Mouse (Mus musculus): ENCODE data around the gene Acacb. TPM values are rescaled to one million over a fixed set of nuclear protein-coding genes. Genes with fewer than 3 reads are reported as not detected.
A peak's percentile ranks its signal among the peaks of the same experiment; 100 is the strongest.

The Acacb gene
- total RNA-seq, 2 experiments from 2014 or later, result 0.02 to 0.07 TPM

DNA sequence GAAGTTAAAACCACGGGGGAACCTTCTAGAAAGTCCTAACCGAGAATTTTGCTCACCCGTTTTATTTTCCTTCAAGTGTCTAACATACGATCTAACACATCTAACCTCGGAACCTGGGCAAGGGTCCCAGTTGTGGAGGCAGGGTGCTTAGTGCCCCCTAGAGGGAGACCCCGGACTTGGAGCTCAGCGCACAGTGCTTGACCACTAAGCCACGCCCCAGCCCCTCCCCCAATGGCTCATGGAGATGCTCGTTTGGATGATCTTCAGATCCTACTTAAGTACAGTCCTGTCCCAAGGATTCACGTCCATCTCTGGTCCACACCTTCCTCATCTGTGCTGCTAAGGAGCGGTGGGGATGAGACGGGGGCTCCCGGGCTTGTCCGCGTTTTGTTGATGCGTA is 28.3 kb downstream of the Acacb start:
- no peak for ATAC-seq (ENCODE audit: poor library complexity, severe bottlenecking)

DNA sequence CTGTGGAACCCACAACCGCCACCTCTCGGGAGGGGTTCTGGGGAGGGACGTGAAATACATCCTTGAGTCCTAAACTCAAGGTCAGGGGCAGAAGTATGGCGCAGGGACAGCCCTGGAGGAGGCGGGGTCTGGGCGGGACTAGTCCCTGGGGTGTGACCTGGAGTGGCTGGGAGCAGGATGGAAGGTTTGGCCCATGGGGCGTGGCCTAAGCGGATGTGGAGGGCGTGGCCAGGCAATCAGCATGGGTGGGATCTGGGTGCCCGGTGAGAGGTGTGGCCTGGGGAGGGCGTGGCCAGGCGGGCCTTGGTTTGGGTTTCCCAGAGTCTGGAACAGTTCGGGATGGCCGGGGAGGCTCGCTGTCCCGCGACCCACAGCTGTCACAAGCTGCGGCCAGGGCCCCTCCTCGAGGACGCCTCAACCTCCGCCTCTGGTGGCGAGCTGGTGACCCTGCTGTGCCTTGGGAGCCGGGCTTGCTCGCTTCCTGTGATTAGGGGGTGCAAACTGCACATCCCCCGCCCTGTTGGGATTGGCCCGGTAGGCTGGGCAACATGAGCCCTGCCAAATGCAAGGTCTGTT is 29.3 kb downstream of the Acacb start:
- ATAC-seq (ENCODE audit: poor library complexity, severe bottlenecking), result peak; percentile 94

DNA sequence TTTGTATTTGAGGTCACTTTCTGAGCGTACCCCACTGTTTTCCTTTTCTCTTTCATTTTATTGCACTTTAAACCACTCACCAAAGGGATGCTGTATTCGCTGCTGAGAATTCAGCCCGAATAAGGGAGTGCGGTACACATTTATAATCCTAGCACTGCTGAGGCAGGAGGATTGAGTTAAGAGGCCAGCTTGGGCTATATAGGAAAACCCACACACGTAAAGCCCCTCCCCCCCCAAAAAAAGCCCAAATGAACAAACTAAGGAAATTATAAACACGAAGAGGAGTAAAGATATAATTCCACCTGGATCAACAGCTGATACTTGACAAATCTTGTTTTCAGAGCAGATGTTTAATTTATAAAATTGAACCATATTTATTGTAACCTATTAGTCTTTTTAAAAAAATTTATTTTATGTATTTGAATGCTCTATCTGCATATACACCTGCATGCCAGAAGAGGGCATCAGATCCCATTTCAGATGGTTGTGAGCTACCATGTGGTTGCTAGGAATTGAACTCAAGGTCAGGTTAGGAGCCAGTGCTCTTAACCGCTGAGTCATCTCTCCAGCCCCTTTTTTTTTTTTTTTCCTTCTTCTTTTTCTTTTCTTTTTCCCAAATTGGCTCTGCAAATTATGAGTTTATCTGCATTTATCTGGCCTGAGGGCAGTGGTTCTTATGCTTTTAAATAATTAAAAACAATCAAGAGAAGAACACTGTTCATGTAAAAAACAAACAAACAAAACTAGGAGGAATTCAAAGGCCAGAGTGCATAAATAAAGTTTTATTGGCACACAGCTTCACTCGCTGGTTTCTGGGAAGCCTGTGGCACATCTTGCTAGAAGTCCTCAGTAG is 30.4 kb downstream of the Acacb start:
- ATAC-seq (ENCODE audit: poor library complexity, severe bottlenecking), result no peak

DNA sequence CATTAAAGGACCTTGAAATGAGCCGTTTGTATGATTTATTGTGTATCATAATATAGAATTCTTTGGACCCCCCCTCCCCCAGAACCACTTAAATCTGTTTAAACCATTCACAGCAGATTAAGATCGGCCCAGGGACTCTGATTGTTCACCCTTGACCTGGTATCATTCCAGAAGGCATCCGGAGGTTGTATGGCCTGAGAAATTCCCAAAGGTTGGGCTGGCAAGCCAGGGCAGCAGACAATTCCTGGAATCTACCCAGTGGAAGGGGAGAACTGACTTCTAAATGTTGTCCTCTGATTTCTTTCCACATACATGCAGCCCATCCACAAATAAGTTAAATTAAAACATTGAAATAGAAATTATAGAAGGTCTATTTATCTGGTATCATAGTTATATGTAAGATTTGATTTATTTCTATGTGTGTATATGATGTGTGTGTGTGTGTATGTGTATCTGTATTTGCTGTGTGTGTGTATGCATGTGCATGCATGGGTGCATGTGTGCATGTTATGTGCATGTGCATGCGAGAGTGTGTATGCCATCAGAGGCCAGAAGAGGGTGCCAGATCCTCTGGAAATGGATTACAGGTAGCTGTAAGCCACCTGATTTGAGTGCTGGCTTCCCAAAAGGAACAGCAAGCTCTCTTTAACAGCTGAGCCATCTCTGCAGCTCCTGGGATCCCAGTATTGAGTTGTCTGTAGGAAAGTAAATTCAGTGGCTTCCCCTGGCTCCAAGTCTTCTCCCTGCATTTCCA is 31.8 kb downstream of the Acacb start:
- no peak for ATAC-seq (ENCODE audit: poor library complexity, severe bottlenecking)

DNA sequence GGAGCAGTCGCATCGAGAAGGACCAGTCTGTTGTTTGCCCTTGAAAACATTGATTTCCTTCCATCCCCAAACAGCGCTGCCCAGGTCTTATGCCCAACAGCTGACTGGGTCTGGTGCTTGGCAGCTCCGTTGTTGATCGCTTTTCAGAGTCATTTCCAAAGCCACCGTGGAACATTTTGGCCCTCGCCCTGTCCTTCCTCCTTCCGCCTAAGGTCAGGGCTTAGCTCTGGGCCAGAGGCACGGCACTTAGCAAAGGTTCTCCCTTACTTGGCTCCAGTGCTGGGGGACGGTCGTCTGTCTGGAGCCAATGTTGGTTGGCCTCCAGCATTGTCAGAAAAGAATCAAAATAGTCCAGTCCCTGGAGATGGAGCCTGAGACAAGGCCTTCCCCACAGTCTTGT is 33.2 kb downstream of the Acacb start:
- ATAC-seq (ENCODE audit: poor library complexity, severe bottlenecking), result no peak

DNA sequence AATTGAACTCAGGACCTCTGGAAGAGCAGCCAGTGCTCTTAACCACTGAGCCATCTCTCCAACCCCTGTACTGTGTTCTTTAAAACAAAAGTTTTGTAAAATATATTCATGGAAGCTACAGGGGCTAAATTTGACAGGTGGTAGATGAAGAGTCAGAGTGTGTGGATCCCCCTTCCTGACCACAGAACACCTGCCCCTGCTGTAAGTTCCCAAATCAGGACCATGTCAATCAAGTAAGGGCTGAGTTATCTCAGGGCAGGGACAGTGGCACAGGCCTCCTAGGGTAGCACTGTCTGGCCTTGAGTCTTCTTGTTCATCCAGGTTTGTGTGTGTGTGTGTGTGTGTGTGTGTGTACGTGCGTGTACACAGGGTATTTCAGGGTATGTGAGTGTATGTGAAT is 37.2 kb downstream of the Acacb start:
- ATAC-seq (ENCODE audit: poor library complexity, severe bottlenecking), result no peak

DNA sequence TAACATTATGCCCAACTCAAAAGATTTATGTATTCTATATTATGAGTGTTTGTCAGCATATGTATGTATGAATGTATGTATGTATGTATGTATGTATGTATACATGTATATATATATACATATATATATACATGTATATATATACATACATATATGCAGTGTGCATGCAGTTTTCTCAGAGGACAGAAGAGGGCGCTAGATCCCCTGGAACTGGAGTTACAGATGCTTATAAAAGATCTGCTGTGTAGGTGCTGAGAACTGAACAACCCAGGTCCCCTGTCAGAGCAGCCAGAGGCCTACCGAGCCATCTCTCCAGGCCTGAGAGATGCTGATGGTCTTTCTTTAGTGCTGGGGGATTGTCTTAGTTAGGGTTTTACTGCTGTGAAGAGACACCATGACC is 40.8 kb downstream of the Acacb start:
- ATAC-seq (ENCODE audit: poor library complexity, severe bottlenecking), result no peak

DNA sequence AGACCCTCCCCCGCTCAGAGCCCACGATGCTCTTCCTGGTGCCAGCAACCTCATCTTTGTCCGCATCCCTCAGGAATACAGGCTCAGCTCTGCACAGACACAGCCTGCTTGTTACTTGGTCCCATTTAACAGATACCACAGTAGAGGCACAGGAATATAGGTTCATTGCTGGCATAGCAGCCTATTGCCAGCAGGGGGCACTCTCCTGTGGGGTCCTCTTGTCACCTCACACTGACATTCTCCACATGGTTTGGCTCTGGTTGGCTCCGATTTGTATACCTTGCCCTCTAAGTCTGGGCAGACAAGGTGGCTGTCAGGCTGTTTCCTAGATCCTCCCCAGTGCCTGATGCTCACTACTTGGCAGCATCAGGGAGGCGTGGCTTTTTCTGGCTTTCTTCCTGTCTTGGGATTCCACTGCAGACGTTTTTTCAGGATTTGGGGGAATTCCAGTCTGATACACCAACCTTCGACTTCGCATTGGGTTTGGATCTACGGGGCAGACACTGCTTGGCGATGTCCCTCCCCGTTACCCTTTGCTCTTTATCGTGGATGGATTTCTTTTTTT is 42.6 kb downstream of the Acacb start:
- no peak for ATAC-seq (ENCODE audit: poor library complexity, severe bottlenecking)

DNA sequence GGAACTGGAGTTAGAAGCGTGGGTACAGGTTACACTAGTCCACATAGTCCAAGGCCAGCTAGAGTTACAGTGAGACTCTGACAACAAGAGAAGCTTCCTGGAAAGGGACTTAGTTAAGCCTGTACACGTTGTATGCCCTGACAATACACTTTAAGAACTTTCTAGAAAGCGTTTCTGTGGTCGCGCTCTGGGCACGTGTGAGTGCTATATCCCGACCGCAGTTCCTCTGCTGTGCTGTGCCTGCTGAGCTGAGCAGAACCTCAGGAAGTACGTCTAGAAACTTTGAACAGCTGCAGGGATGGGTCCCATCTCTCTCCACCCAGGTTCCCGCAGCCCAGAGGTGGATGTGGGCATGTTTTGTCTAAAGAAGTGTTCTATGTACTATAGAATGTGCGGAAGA is 47.8 kb downstream of the Acacb start:
- ATAC-seq (ENCODE audit: poor library complexity, severe bottlenecking), result no peak

DNA sequence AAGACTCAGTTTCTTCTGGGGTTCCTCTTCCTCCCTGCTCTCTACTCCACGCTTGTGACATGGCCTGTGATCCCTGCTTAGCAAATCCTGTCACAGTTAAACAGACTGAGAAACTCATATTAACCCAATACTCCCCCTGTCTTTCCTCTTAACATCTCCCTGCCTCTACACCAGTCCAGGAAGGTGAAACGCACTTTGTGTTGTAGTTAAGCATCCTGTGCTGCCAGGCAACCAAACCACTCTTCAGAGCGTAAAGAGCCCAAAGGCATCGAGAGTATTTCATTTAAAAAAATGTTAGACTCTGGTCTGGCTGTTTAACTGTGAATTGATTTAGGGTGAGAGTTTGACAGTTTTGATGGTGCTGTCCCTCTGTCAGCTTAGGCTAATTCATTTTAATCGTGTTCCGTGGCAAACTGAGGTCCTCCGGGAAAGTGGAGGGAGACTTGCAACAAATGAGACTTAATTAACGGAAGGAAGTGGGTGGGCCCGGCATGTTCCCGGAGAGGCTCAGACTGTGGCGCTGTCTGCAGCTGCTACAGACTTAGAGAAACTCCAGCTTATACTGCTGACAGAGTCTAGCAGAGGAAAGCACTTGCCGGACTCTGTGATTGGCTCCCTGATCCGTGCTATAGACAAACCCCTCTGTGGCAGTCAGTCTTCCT is 52.9 kb downstream of the Acacb start:
- ATAC-seq (ENCODE audit: poor library complexity, severe bottlenecking), result 0 out of 2 replicates have a peak, but pooled peaks have one; percentile 49

DNA sequence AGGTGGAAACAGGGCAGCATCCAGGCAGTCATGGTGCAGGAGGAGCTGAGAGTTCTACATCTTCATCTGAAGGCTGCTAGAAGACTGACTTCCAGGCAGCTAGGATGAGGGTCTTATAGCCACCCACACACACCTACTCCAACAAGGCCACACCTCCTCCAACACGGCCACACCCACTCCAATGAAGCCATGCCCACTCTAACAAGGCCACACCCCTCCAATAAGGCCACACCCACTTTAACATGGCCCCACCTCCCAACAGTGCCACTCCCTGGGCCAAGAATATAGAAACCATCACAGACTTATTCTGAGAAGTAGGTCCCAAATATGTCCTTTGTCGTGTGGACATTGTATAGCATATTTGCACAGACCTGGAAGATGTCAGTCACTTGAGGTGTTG is 59.8 kb downstream of the Acacb start:
- ATAC-seq (ENCODE audit: poor library complexity, severe bottlenecking), result no peak

DNA sequence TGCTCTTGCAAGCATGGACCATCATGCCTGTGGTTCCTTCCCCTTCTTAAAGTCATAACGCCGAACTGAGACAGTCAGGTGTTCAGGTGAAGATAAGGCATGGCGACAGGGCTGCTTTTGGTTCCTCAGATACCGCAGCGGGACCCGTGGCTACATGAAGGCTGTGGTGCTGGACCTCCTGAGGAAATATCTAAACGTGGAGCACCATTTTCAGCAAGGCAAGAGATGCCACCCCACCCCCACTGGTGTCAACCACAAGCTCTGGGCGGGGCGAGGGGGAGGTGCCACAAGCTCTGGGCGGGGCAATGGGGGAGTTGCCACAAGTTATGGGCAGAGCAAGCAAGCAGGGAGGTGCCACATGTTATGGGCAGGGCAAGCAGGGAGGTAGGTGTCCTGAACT is 66.8 kb downstream of the Acacb start:
- peak; percentile 47; the same call in 1 of the 2 replicates for ATAC-seq (ENCODE audit: poor library complexity, severe bottlenecking)

DNA sequence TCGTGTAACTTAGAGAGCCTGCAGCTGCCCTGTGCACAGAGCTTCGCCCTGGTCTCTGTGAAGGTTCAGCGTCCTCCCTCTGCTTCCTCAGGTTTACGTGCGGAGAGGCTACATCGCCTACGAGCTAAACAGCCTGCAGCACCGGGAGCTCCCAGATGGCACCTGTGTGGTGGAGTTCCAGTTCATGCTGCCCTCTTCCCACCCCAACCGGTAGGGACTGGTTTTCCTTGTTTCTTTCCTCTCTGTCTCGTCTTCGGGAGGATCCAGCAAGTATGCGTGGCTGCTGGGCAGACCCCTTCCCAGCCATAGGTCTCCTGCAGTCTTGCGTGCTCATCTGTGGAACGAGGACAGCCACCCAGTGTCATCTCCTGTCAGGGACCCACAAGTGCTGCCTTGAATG is 72.4 kb downstream of the Acacb start:
- no peak for ATAC-seq (ENCODE audit: poor library complexity, severe bottlenecking)

DNA sequence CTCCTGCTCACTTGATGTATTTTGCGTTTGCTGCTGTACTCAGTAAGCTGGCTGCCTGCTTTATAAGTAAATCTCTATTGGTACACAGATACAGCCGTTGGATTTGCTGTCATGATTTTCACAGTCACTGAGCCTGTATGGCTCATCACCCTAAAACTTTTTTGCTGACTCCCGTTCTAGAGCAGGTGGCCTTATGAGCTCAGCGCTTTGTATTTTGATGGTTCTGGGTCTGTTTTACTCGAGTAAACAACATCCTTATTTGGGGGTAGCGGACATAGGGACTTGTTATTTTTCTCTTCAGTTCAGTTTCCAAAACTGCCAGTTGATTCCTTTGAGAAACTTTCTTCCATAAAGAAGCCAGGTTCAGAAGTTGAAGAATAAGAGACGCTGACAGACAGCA is 79.7 kb downstream of the Acacb start:
- no peak for ATAC-seq (ENCODE audit: poor library complexity, severe bottlenecking)

DNA sequence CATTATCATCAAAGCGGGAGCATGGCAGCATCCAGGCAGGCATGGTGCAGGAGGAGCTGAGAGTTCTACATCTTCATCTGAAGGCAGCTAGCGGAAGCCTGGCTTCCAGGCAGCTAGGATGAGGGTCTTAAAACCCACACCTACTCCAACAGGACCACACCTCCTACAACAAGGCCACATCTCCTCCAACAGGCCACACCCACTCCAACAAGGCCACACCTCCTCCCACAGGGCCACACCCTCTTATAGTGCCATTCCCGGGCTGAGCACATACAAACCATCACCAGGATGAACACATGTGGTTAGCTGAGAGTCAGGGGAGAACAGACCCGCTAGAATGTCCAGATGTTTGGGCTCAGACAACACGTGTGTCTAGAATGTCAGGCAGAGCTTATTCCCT is 82.6 kb downstream of the Acacb start:
- ATAC-seq (ENCODE audit: poor library complexity, severe bottlenecking), result no peak

DNA sequence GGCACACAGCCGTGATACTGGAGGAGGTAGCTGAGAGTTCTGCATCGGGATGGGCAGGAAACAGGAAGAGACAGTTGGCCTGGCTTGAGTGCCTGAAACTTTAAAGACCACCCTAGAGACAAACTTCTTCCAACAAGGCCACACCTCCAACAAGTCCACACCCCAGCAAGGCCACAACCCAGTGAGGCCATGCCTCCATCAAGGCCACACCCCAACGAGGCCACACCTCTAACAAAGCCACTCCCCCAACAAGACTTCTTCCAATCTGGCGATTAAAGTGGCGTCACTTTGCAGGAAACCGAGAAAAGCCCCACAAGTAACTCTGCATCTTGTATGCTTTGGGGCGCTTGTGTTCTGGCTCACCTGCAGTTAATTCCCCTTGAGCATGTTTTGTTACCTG is 92.6 kb downstream of the Acacb start:
- ATAC-seq (ENCODE audit: poor library complexity, severe bottlenecking), result no peak

DNA sequence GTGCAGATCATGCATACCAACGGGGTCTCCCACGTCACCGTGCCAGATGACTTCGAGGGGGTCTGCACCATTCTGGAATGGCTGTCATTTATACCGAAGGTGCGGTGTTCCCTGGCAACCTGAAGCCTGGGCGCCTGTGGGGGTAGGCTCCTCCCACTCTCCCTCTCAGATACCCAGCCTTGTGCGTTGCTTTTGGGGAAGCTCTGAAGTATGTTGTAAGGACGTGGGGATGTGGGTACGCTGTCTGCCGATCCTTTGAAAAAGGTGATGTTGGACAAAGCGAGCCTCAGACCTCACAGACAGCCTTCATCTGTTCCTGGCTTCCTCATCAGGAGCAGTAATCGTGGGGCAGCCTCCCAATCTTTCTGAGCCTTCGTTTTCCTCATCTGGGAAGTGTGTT is 93.4 kb downstream of the Acacb start:
- peak; percentile 35; the same call in 1 of the 2 replicates for ATAC-seq (ENCODE audit: poor library complexity, severe bottlenecking)

DNA sequence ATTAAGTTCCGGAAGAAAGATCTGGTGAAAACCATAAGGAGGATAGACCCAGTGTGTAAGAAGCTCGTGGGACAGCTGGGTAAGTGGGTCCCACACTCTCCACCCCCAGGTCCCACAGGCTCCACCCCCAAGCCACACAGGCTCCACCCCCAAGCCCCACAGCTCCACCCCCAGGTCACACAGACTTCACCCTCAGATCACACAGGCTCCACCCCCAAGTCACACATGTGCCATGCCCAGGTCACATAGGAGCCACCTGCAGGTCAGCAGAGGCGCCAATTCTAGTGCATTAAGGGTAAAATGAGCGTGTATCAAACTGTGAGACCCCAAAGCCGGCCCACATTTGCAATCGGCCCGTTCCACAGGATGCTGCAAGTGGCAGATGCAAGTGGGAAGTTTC is 100.1 kb downstream of the Acacb start:
- ATAC-seq (ENCODE audit: poor library complexity, severe bottlenecking), result no peak

DNA sequence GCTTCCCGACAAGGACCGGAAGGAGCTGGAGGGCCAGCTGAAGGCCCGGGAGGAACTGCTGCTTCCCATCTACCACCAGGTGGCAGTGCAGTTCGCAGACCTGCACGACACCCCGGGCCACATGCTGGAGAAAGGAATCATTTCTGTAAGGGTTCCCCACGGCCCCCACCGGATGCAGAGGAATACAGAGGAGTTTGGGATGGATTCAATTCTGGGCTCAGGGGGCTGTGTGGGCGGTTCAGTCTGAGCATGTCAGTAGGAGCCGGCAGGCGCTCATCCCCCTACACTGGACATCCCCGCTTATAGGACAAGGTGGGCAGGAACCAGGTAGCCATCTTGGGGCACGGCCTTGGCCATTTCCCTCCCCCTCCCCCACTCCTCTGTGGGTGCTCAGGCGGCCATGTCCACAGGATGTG is 101.8 kb downstream of the Acacb start:
- ATAC-seq (ENCODE audit: poor library complexity, severe bottlenecking), result peak; percentile 47; the same call in 1 of the 2 replicates

DNA sequence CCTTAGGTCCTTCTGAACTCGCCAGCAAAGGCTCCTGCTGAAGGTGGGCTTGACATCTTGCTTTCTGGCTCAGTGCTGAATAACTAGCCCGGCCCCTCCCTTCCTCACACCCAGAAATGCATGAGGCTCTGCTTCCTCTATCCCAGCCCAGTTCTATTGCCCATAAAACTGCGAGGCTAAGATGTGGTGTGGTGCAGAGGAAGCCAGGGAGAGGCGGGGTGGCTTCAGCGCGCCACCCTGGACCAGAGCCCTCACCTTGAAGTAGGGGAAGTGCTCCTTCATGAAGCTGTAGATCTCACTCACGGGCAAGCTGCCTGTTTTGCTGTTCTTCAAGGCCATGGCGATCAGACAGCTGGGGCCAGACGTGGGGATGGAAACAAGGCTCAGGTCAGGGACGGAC is 113.2 kb downstream of the Acacb start:
- no peak for ATAC-seq (ENCODE audit: poor library complexity, severe bottlenecking)

DNA sequence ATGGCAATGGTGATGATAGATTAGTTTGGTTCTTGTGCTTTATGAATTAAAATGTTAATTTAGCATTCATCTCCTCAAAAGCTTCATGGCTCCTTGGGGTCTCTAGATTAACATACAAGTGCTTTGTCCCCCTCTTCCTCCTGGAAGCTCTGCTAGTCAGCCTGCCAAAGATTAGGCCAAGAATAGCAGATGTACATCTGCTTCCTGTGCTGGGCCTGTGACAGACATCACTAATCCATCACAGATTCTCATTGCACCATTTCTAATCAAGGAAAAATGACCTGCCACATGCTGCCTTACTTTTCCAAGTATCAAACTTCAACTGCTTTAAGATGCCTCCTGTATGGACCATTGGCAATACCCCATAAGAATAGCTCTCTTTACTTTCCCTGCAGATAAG is 115.2 kb downstream of the Acacb start:
- no peak for ATAC-seq (ENCODE audit: poor library complexity, severe bottlenecking)
